Mouse (Mus musculus): Measurements from ENCODE around the gene Tmem30c. TPM values are rescaled to one million over a fixed set of nuclear protein-coding genes. Genes with fewer than 3 reads are reported as not detected.
"Not testable (repeated sequence)": the region's sequence is repeated elsewhere in the genome, so short reads cannot be mapped to it uniquely, and the experiment has no call there.

Tmem30c gene
- polyA plus RNA-seq, 1 experiment from 2014 or later, result 0.53 TPM

- H3K4me3 ChIP-seq, result no peak overlapping the region
- no peak for ATAC-seq (replicated peaks)
Measured at GRCm38 (mm10) chr16:57246596-57246995, 46.1 kb downstream of the Tmem30c start.

GRCm38 (mm10) chr16:57243858-57244248, 48.8 kb downstream of the Tmem30c start:
- Histone ChIP-seq H3K36me3 (replicated peaks) (no peaks in the 10 kb centered on the region), H3K4me1 (no peaks in the 10 kb centered on the region), H3K4me3 (no peak overlapping the region), H3K9ac (no peak overlapping the region), H3K27me3 (replicated peaks) (no peaks in the 10 kb centered on the region), H3K4me2 (no peak overlapping the region), H3K27ac (no peak overlapping the region), H3K9me3 (no peaks in the 10 kb centered on the region)
- ATAC-seq (replicated peaks), result peak; percentile 87
- whole genome bisulfite sequencing, result 13% methylated on average over 6 of the region's 6 CpGs

More at GRCm38 (mm10) chr16:57246596-57246995, 46.1 kb downstream of the Tmem30c start:
- no peak overlapping the region for H3K9ac ChIP-seq
- H3K27ac ChIP-seq, result no peak overlapping the region
- no peaks in the 10 kb centered on the region for H3K9me3 ChIP-seq
- no peak overlapping the region for H3K4me2 ChIP-seq
- H3K4me1 ChIP-seq, result no peaks in the 10 kb centered on the region
- WGBS, result 88% methylated on average over 3 of the region's 3 CpGs
- no peaks in the 10 kb centered on the region for H3K36me3 ChIP-seq (replicated peaks)
- no peaks in the 10 kb centered on the region for H3K27me3 ChIP-seq (replicated peaks)

GRCm38 (mm10) chr16:57243205-57243857, 49.3 kb downstream of the Tmem30c start:
- H3K4me2 ChIP-seq, result no peak overlapping the region
- no peaks in the 10 kb centered on the region for H3K27me3 ChIP-seq (replicated peaks)
- ATAC-seq (replicated peaks), result peak; percentile 11; the same call in 1 of the 2 replicates
- H3K4me1 ChIP-seq, result no peaks in the 10 kb centered on the region
- WGBS, result 57% methylated on average over 10 of the region's 10 CpGs
- no peaks in the 10 kb centered on the region for H3K9me3 ChIP-seq
- H3K36me3 ChIP-seq (replicated peaks), result no peaks in the 10 kb centered on the region
- H3K27ac ChIP-seq, result no peak overlapping the region
- no peak overlapping the region for H3K9ac ChIP-seq
- no peak overlapping the region for H3K4me3 ChIP-seq

GRCm38 (mm10) chr16:57242857-57243204, 49.8 kb downstream of the Tmem30c start:
- H3K4me1 ChIP-seq, result no peaks in the 10 kb centered on the region
- no peaks in the 10 kb centered on the region for H3K27me3 ChIP-seq (replicated peaks)
- H3K9me3 ChIP-seq, result no peaks in the 10 kb centered on the region
- H3K36me3 ChIP-seq (replicated peaks), result no peaks in the 10 kb centered on the region
- no peak overlapping the region for H3K4me3 ChIP-seq
- 89% methylated on average over 5 of the region's 5 CpGs for WGBS
- no peak overlapping the region for H3K4me2 ChIP-seq
- H3K27ac ChIP-seq, result no peak overlapping the region
- no peak overlapping the region for H3K9ac ChIP-seq
- no peak for ATAC-seq (replicated peaks)

- Histone ChIP-seq H3K27me3 (replicated peaks) (no peaks in the 10 kb centered on the region), H3K9me3 (no peaks in the 10 kb centered on the region), H3K9ac (no peak overlapping the region), H3K4me1 (no peaks in the 10 kb centered on the region), H3K4me2 (no peak overlapping the region), H3K4me3 (no peak overlapping the region), H3K36me3 (replicated peaks) (no peaks in the 10 kb centered on the region), H3K27ac (no peak overlapping the region)
- 53% methylated on average over 7 of the region's 7 CpGs for WGBS
- ATAC-seq (replicated peaks), result no peak
Measured at GRCm38 (mm10) chr16:57235871-57236510, 56.7 kb downstream of the Tmem30c start.

- not testable (repeated sequence) for H3K9me3 ChIP-seq; H3K36me3 ChIP-seq (replicated peaks); ATAC-seq (replicated peaks); H3K27me3 ChIP-seq (replicated peaks)
- WGBS, result 65% methylated on average over 4 of the region's 5 CpGs
- Histone ChIP-seq H3K27ac (peak overlapping the region; percentile 84), H3K4me2 (peak overlapping the region; percentile 74), H3K4me3 (peak overlapping the region; percentile 98), H3K9ac (peak overlapping the region; percentile 20; the same call in 1 of the 2 replicates), H3K4me1 (peaks cover 19% of the 10 kb centered on the region)
Measured at GRCm38 (mm10) chr16:57231937-57232310, 60.7 kb downstream of the Tmem30c start.

- peak within 1 kb of the TSS; percentile 98 for H3K4me3 ChIP-seq
- peaks cover 19% of the 10 kb centered on the region for H3K4me1 ChIP-seq
- WGBS, result under 1% methylated on average over 42 of the region's 42 CpGs
- no peaks in the 10 kb centered on the region for H3K27me3 ChIP-seq (replicated peaks)
- peak within 1 kb of the TSS; percentile 93 for H3K9ac ChIP-seq
- peak within 1 kb of the TSS; percentile 84 for H3K27ac ChIP-seq
- H3K4me2 ChIP-seq, result peak within 1 kb of the TSS; percentile 74
- no peaks in the 10 kb centered on the region for H3K9me3 ChIP-seq
- ATAC-seq (replicated peaks), result peak; percentile 100
- H3K36me3 ChIP-seq (replicated peaks), result no peaks in the 10 kb centered on the region
Measured at GRCm38 (mm10) chr16:57231089-57231936, 61.4 kb downstream of the Tmem30c start, which contains the start of gene Tbc1d23. Gene Tbc1d23, minus strand, starts transcription at chr16:57231504.

GRCm38 (mm10) chr16:57226444-57226843, 66.2 kb downstream of the Tmem30c start:
- 90% methylated on average over 5 of the region's 5 CpGs for WGBS
- Histone ChIP-seq H3K9ac (no peak overlapping the region), H3K27me3 (replicated peaks) (no peaks in the 10 kb centered on the region), H3K36me3 (replicated peaks) (no peaks in the 10 kb centered on the region), H3K4me1 (peaks cover 19% of the 10 kb centered on the region), H3K27ac (no peak overlapping the region), H3K9me3 (no peaks in the 10 kb centered on the region), H3K4me2 (no peak overlapping the region), H3K4me3 (no peak overlapping the region)
- ATAC-seq (replicated peaks), result no peak

GRCm38 (mm10) chr16:57220361-57220760, 72.3 kb downstream of the Tmem30c start:
- H3K36me3 ChIP-seq (replicated peaks), result no peaks in the 10 kb centered on the region
- WGBS, result 98% methylated on average over 6 of the region's 6 CpGs
- H3K4me3 ChIP-seq, result no peak overlapping the region
- H3K4me1 ChIP-seq, result no peaks in the 10 kb centered on the region
- no peaks in the 10 kb centered on the region for H3K9me3 ChIP-seq
- no peak overlapping the region for H3K9ac ChIP-seq
- no peaks in the 10 kb centered on the region for H3K27me3 ChIP-seq (replicated peaks)
- no peak overlapping the region for H3K4me2 ChIP-seq
- no peak for ATAC-seq (replicated peaks)
- no peak overlapping the region for H3K27ac ChIP-seq

Other genes with a start within 250 kb of the Tmem30c start
- gene Tmem45a2, start 221.5 kb downstream of the Tmem30c start, polyA plus RNA-seq (2015; fragmentation: Nextera tagmentation; extraction: Ambion mirVana), result not detected in 2 replicates
- 62.6 and 65.1 TPM in 2 replicates for gene Tomm70a, start 171.2 kb downstream of the Tmem30c start, polyA plus RNA-seq (2015; fragmentation: Nextera tagmentation; extraction: Ambion mirVana)
- 42.5 and 49.2 TPM in 2 replicates for gene Nit2, start 125.5 kb downstream of the Tmem30c start, polyA plus RNA-seq (2015; fragmentation: Nextera tagmentation; extraction: Ambion mirVana)
- 32.1 and 34.8 TPM in 2 replicates for gene Tbc1d23, start 61.4 kb downstream of the Tmem30c start, polyA plus RNA-seq (2015; fragmentation: Nextera tagmentation; extraction: Ambion mirVana)
- gene Filip1l, start 60.2 kb upstream of the Tmem30c start, polyA plus RNA-seq (2015; fragmentation: Nextera tagmentation; extraction: Ambion mirVana), result 1.9 and 2.5 TPM in 2 replicates

Data from midbrain, embryonic 15.5 days (tissue).